Comparison of ENCODE assay signal across 8 mouse cellular contexts in genomic region chr10:127190398-127191190, GRCm38 (mm10). TPM values are rescaled to one million over a fixed set of nuclear protein-coding genes. Genes with fewer than 3 reads are reported as not detected.
DNase-seq lines count a peak whose midpoint lies in the region; ATAC-seq and TF ChIP-seq lines count a peak whose summit lies in the region.

No protein-coding gene starts in this region.

- TF ChIP-seq EP300 in lung, postnatal 0 days (IDR thresholded peaks at IDR 0.05) = no peak

- peak overlapping the region; percentile 82 for H3K4me2 ChIP-seq in lung, postnatal 0 days (replicated peaks; ENCODE audit: low read depth, low read length)
- peak overlapping the region; percentile 93 for H3K4me2 ChIP-seq in stomach, embryonic 14.5 days (replicated peaks; ENCODE audit: low read depth, low read length)

- no peaks in the 10 kb centered on the region for H3K36me3 ChIP-seq in lung, postnatal 0 days (ENCODE audit: insufficient read depth, low read length)
- H3K36me3 ChIP-seq in limb, embryonic 10.5 days = peaks cover 48% of the 10 kb centered on the region
- no peaks in the 10 kb centered on the region; the same call in 1 of the 2 replicates for H3K36me3 ChIP-seq in stomach, embryonic 14.5 days (ENCODE audit: control insufficient read depth, insufficient read depth, low read length)

- H3K27me3 ChIP-seq in lung, postnatal 0 days (replicated peaks; ENCODE audit: insufficient read depth, low read length) = peaks cover 5% of the 10 kb centered on the region; the same call in 1 of the 2 replicates
- H3K27me3 ChIP-seq in limb, embryonic 10.5 days (ENCODE audit: low read depth, poor library complexity, severe bottlenecking) = 0 out of 2 replicates have a peak, but pooled peaks cover under 1% of the 10 kb centered on the region
- no peaks in the 10 kb centered on the region for H3K27me3 ChIP-seq in stomach, embryonic 14.5 days (ENCODE audit: control insufficient read depth, insufficient read depth, low read length)

- peak overlapping the region; percentile 54; the same call in 1 of the 2 replicates for H3K4me3 ChIP-seq in lung, postnatal 0 days (ENCODE audit: low read depth, low read length)
- H3K4me3 ChIP-seq in limb, embryonic 10.5 days = peak overlapping the region; percentile 79
- peak overlapping the region; percentile 62 for H3K4me3 ChIP-seq in stomach, embryonic 14.5 days (ENCODE audit: low read depth, low read length)

- DNase-seq in cerebellum, adult 9-11 months = peak; percentile 55
- DNase-seq in cerebellum, postnatal 36 days = no peak
- DNase-seq in lung, postnatal 0 days (ENCODE audit: low spot score) = no peak
- DNase-seq in lung, adult 18-20 months = no peak
- no peak for DNase-seq in limb, embryonic 10.5 days (ENCODE audit: low spot score)
- DNase-seq in frontal cortex, adult 2 months (ENCODE audit: extremely low spot score in 1 of 2, low spot score in 1 of 2) = no peak
- DNase-seq in kidney, postnatal 14 days = no peak

- no peak overlapping the region for H3K9ac ChIP-seq in lung, postnatal 0 days (replicated peaks; ENCODE audit: low read depth)
- H3K9ac ChIP-seq in stomach, embryonic 14.5 days (replicated peaks; ENCODE audit: low read depth, low read length) = peak overlapping the region; percentile 68; the same call in 1 of the 2 replicates

- peak overlapping the region; percentile 85 for H3K27ac ChIP-seq in lung, postnatal 0 days (ENCODE audit: low read length)
- H3K27ac ChIP-seq in limb, embryonic 10.5 days = peak overlapping the region; percentile 94
- peak overlapping the region; percentile 94 for H3K27ac ChIP-seq in stomach, embryonic 14.5 days (ENCODE audit: low read length)

- TF ChIP-seq CTCF in lung, postnatal 0 days (IDR thresholded peaks at IDR 0.05) = no peak

- H3K4me1 ChIP-seq in lung, postnatal 0 days (ENCODE audit: insufficient read depth, low read depth, low read length) = peaks cover 15% of the 10 kb centered on the region; the same call in 1 of the 2 replicates
- H3K4me1 ChIP-seq in limb, embryonic 10.5 days = peaks cover 66% of the 10 kb centered on the region
- peaks cover 26% of the 10 kb centered on the region; the same call in 1 of the 2 replicates for H3K4me1 ChIP-seq in stomach, embryonic 14.5 days (ENCODE audit: control insufficient read depth, insufficient read depth, low read length)

- no peaks in the 10 kb centered on the region for H3K9me3 ChIP-seq in lung, postnatal 0 days (ENCODE audit: low read length)
- no peaks in the 10 kb centered on the region for H3K9me3 ChIP-seq in limb, embryonic 10.5 days (replicated peaks)
- H3K9me3 ChIP-seq in stomach, embryonic 14.5 days (ENCODE audit: control insufficient read depth, low read depth, low read length) = no peaks in the 10 kb centered on the region

- 37% methylated on average over 12 of the region's 14 CpGs for WGBS in lung, postnatal 0 days
- WGBS in limb, embryonic 10.5 days = 41% methylated on average over 13 of the region's 14 CpGs
- 45% methylated on average over 14 of the region's 14 CpGs for WGBS in stomach, embryonic 14.5 days

- ATAC-seq in lung, postnatal 0 days = no peak
- no peak for ATAC-seq in stomach, embryonic 14.5 days (ENCODE audit: insufficient number of reproducible peaks, insufficient read depth, low FRiP score, low read depth)

RNA-seq across cellular contexts. Expression of gene Arhgef25, which starts 0.7 kb away (rescaled TPM):
- polyA plus RNA-seq in lung, postnatal 0 days (2015; fragmentation: Nextera tagmentation; extraction: Ambion mirVana) = 27.9 and 37.1 TPM in 2 replicates
- polyA plus RNA-seq in limb, embryonic 10.5 days (2016; fragmentation: Nextera tagmentation; extraction: Ambion mirVana) = 25.8 and 36.3 TPM in 2 replicates
- 64.0 and 71.1 TPM in 2 replicates for polyA plus RNA-seq in stomach, embryonic 14.5 days (2014; fragmentation: Nextera tagmentation; extraction: Ambion mirVana)
- 184 and 198 TPM in 2 replicates for polyA plus RNA-seq in frontal cortex, adult 2 months (2012; rRNA removed)

RNA-seq across cellular contexts. Expression of gene Dtx3, which starts 4.9 kb away (rescaled TPM):
- polyA plus RNA-seq in lung, postnatal 0 days (2015; fragmentation: Nextera tagmentation; extraction: Ambion mirVana) = 47.5 and 47.8 TPM in 2 replicates
- 91.4 and 122 TPM in 2 replicates for polyA plus RNA-seq in limb, embryonic 10.5 days (2016; fragmentation: Nextera tagmentation; extraction: Ambion mirVana)
- 123 and 125 TPM in 2 replicates for polyA plus RNA-seq in stomach, embryonic 14.5 days (2014; fragmentation: Nextera tagmentation; extraction: Ambion mirVana)
- 375 and 413 TPM in 2 replicates for polyA plus RNA-seq in frontal cortex, adult 2 months (2012; rRNA removed)

RNA-seq across cellular contexts. Expression of gene Slc26a10, which starts 10.1 kb away (rescaled TPM):
- polyA plus RNA-seq in lung, postnatal 0 days (2015; fragmentation: Nextera tagmentation; extraction: Ambion mirVana) = 1.0 and 1.1 TPM in 2 replicates
- 3.4 and 4.1 TPM in 2 replicates for polyA plus RNA-seq in limb, embryonic 10.5 days (2016; fragmentation: Nextera tagmentation; extraction: Ambion mirVana)
- polyA plus RNA-seq in stomach, embryonic 14.5 days (2014; fragmentation: Nextera tagmentation; extraction: Ambion mirVana) = 0.34 and 0.82 TPM in 2 replicates
- 5.5 and 6.6 TPM in 2 replicates for polyA plus RNA-seq in frontal cortex, adult 2 months (2012; rRNA removed)

RNA-seq across cellular contexts. Expression of gene Pip4k2c, which starts 20.8 kb away (rescaled TPM):
- 31.0 and 35.1 TPM in 2 replicates for polyA plus RNA-seq in lung, postnatal 0 days (2015; fragmentation: Nextera tagmentation; extraction: Ambion mirVana)
- 25.0 and 27.8 TPM in 2 replicates for polyA plus RNA-seq in limb, embryonic 10.5 days (2016; fragmentation: Nextera tagmentation; extraction: Ambion mirVana)
- polyA plus RNA-seq in stomach, embryonic 14.5 days (2014; fragmentation: Nextera tagmentation; extraction: Ambion mirVana) = 22.7 and 22.9 TPM in 2 replicates
- 97.3 and 97.4 TPM in 2 replicates for polyA plus RNA-seq in frontal cortex, adult 2 months (2012; rRNA removed)

RNA-seq across cellular contexts. Expression of gene B4galnt1, which starts 25.6 kb away (rescaled TPM):
- polyA plus RNA-seq in lung, postnatal 0 days (2015; fragmentation: Nextera tagmentation; extraction: Ambion mirVana) = 9.1 and 9.6 TPM in 2 replicates
- 2.8 and 3.4 TPM in 2 replicates for polyA plus RNA-seq in limb, embryonic 10.5 days (2016; fragmentation: Nextera tagmentation; extraction: Ambion mirVana)
- polyA plus RNA-seq in stomach, embryonic 14.5 days (2014; fragmentation: Nextera tagmentation; extraction: Ambion mirVana) = 27.7 and 29.4 TPM in 2 replicates
- polyA plus RNA-seq in frontal cortex, adult 2 months (2012; rRNA removed) = 112 and 132 TPM in 2 replicates
